Mouse (Mus musculus): ENCODE measurements around the gene Il21r. TPM values are rescaled to one million over a fixed set of nuclear protein-coding genes. Genes with fewer than 3 reads are reported as not detected.

The Il21r gene
- total and polyA plus RNA-seq, 2 experiments from 2014 or later: 0.29 to 0.52 TPM

GRCm38 (mm10) chr7:125605725-125606139 is 2.5 kb downstream of the Il21r start:
- H3K27me3 ChIP-seq (ENCODE audit: insufficient read depth, low read length): no peaks in the 10 kb centered on the region
- no peak overlapping the region for H3K27ac ChIP-seq
- no peaks in the 10 kb centered on the region for H3K9me3 ChIP-seq (ENCODE audit: low read length)
- no peak overlapping the region for H3K4me2 ChIP-seq (ENCODE audit: low read depth, low read length)
- no peak overlapping the region for H3K4me3 ChIP-seq (ENCODE audit: low read length)
- H3K4me1 ChIP-seq (ENCODE audit: insufficient read depth, low read length): no peaks in the 10 kb centered on the region
- ATAC-seq (no peak), DNase-seq (ENCODE audit: low spot score) (no peak)
- TF ChIP-seq CTCF (IDR thresholded peaks at IDR 0.05; ENCODE audit: low read depth): no peak
- WGBS: 78% methylated on average over 4 of the region's 4 CpGs
- no peaks in the 10 kb centered on the region for H3K36me3 ChIP-seq (ENCODE audit: insufficient read depth, low read length)
- no peak overlapping the region for H3K9ac ChIP-seq (replicated peaks; ENCODE audit: low read length)

- Histone ChIP-seq H3K4me1 (ENCODE audit: insufficient read depth, low read length) (no peaks in the 10 kb centered on the region), H3K9me3 (ENCODE audit: low read length) (no peaks in the 10 kb centered on the region), H3K4me2 (ENCODE audit: low read depth, low read length) (no peak overlapping the region), H3K27me3 (ENCODE audit: insufficient read depth, low read length) (no peaks in the 10 kb centered on the region), H3K4me3 (ENCODE audit: low read length) (no peak overlapping the region), H3K36me3 (ENCODE audit: insufficient read depth, low read length) (no peaks in the 10 kb centered on the region), H3K27ac (no peak overlapping the region), H3K9ac (replicated peaks; ENCODE audit: low read length) (no peak overlapping the region)
- TF ChIP-seq CTCF (IDR thresholded peaks at IDR 0.05; ENCODE audit: low read depth): no peak
- WGBS: 74% methylated on average over 2 of the region's 2 CpGs
- DNase-seq (ENCODE audit: low spot score): no peak
- ATAC-seq: no peak
Observed at GRCm38 (mm10) chr7:125606265-125607164, 3.3 kb downstream of the Il21r start.

GRCm38 (mm10) chr7:125607384-125608182 is 4.4 kb downstream of the Il21r start:
- no peaks in the 10 kb centered on the region for H3K27me3 ChIP-seq (ENCODE audit: insufficient read depth, low read length)
- no peak for TF ChIP-seq CTCF (IDR thresholded peaks at IDR 0.05; ENCODE audit: low read depth)
- no peak overlapping the region for H3K27ac ChIP-seq
- H3K9me3 ChIP-seq (ENCODE audit: low read length): no peaks in the 10 kb centered on the region
- H3K9ac ChIP-seq (replicated peaks; ENCODE audit: low read length): no peak overlapping the region
- DNase-seq (ENCODE audit: low spot score) (no peak), ATAC-seq (no peak)
- H3K4me3 ChIP-seq (ENCODE audit: low read length): no peak overlapping the region
- 71% methylated on average over 6 of the region's 6 CpGs for WGBS
- no peak overlapping the region for H3K4me2 ChIP-seq (ENCODE audit: low read depth, low read length)
- H3K4me1 ChIP-seq (ENCODE audit: insufficient read depth, low read length): no peaks in the 10 kb centered on the region
- H3K36me3 ChIP-seq (ENCODE audit: insufficient read depth, low read length): no peaks in the 10 kb centered on the region

- no peak for TF ChIP-seq CTCF (IDR thresholded peaks at IDR 0.05; ENCODE audit: low read depth)
- H3K36me3 ChIP-seq (ENCODE audit: insufficient read depth, low read length): no peaks in the 10 kb centered on the region
- H3K27me3 ChIP-seq (ENCODE audit: insufficient read depth, low read length): no peaks in the 10 kb centered on the region
- DNase-seq (ENCODE audit: low spot score) (no peak), ATAC-seq (no peak)
- no peak overlapping the region for H3K4me3 ChIP-seq (ENCODE audit: low read length)
- no peak overlapping the region for H3K27ac ChIP-seq
- H3K4me1 ChIP-seq (ENCODE audit: insufficient read depth, low read length): no peaks in the 10 kb centered on the region
- H3K4me2 ChIP-seq (ENCODE audit: low read depth, low read length): no peak overlapping the region
- WGBS: 89% methylated on average over 4 of the region's 4 CpGs
- H3K9ac ChIP-seq (replicated peaks; ENCODE audit: low read length): no peak overlapping the region
- H3K9me3 ChIP-seq (ENCODE audit: low read length): no peaks in the 10 kb centered on the region
Observed at GRCm38 (mm10) chr7:125608183-125608688, 5.0 kb downstream of the Il21r start.

- 77% methylated on average over 5 of the region's 5 CpGs for WGBS
- H3K36me3 ChIP-seq (ENCODE audit: insufficient read depth, low read length): no peaks in the 10 kb centered on the region
Observed at GRCm38 (mm10) chr7:125613579-125613978, 10.3 kb downstream of the Il21r start.

GRCm38 (mm10) chr7:125615453-125615852 is 12.2 kb downstream of the Il21r start:
- Histone ChIP-seq H3K36me3 (ENCODE audit: insufficient read depth, low read length) (no peaks in the 10 kb centered on the region), H3K4me3 (ENCODE audit: low read length) (no peak overlapping the region), H3K9ac (replicated peaks; ENCODE audit: low read length) (no peak overlapping the region), H3K27ac (no peak overlapping the region), H3K9me3 (ENCODE audit: low read length) (no peaks in the 10 kb centered on the region), H3K27me3 (ENCODE audit: insufficient read depth, low read length) (no peaks in the 10 kb centered on the region), H3K4me2 (ENCODE audit: low read depth, low read length) (no peak overlapping the region), H3K4me1 (ENCODE audit: insufficient read depth, low read length) (no peaks in the 10 kb centered on the region)
- 92% methylated on average over 7 of the region's 7 CpGs for WGBS
- TF ChIP-seq CTCF (IDR thresholded peaks at IDR 0.05; ENCODE audit: low read depth): no peak
- DNase-seq (ENCODE audit: low spot score) (no peak), ATAC-seq (no peak)

More at GRCm38 (mm10) chr7:125613579-125613978, 10.3 kb downstream of the Il21r start:
- Histone ChIP-seq H3K9me3 (ENCODE audit: low read length) (no peaks in the 10 kb centered on the region), H3K27ac (no peak overlapping the region), H3K4me3 (ENCODE audit: low read length) (no peak overlapping the region), H3K9ac (replicated peaks; ENCODE audit: low read length) (no peak overlapping the region), H3K4me1 (ENCODE audit: insufficient read depth, low read length) (no peaks in the 10 kb centered on the region), H3K27me3 (ENCODE audit: insufficient read depth, low read length) (no peaks in the 10 kb centered on the region), H3K4me2 (ENCODE audit: low read depth, low read length) (no peak overlapping the region)
- no peak for TF ChIP-seq CTCF (IDR thresholded peaks at IDR 0.05; ENCODE audit: low read depth)
- ATAC-seq: no peak
- DNase-seq (ENCODE audit: low spot score): no peak
